Mouse (Mus musculus) ES-Bruce4 (cell line): ENCODE measurements around the gene Slc22a7.

ENCODE experiments used
- CTCF ChIP-seq: IDR thresholded peaks from one replicate; pipeline ENCODE4 v1.8.1; 2011; ENCODE audit warnings: low read depth, low read length
- EP300 ChIP-seq: IDR thresholded peaks from 2 replicates; pipeline ENCODE4 v1.6.1; 2011; ENCODE audit warnings: low read depth, low read length; ENCODE audit not compliant: insufficient read depth
- POLR2A ChIP-seq: IDR thresholded peaks from one replicate; pipeline ENCODE4 v1.8.1; 2011; ENCODE audit warnings: low read length; ENCODE audit not compliant: insufficient read depth

GRCm38 (mm10) chr17:46484461-46484875, 46.2 kb upstream of the Slc22a7 start:
- TF ChIP-seq EP300 (no peak), CTCF (peak; percentile 33), POLR2A (no peak)
